Mouse (Mus musculus): ENCODE data around the gene Acbd4.

GRCm38 (mm10) chr11:103160738-103161137 lies 59.3 kb downstream of the Acbd4 start:
- no peak for TF ChIP-seq HCFC1 (IDR thresholded peaks at IDR 0.05; ENCODE audit: borderline replicate concordance, insufficient read depth, low read length)
- no peak for TF ChIP-seq MAFK (IDR thresholded peaks at IDR 0.05; ENCODE audit: insufficient read depth, low read depth, low read length)
- no peak for TF ChIP-seq CHD2 (IDR thresholded peaks at IDR 0.05; ENCODE audit: low read depth, low read length)
